ENCODE assay signal across 22 mouse cellular contexts in genomic region chr1:73952598-73952997, GRCm38 (mm10).
DNase-seq lines count a peak whose midpoint lies in the region; ATAC-seq and TF ChIP-seq lines count a peak whose summit lies in the region.
"Had no signal": no experiment of that assay in that cellular context is flagged by ENCODE, and none has a peak within 500 bp of the region (broad histone marks: within the 10 kb centered on the region; RNA-seq: fewer than 3 reads in every experiment).

No protein-coding gene starts in this region.

- no peak overlapping the region for H3ac ChIP-seq in myocyte (ENCODE audit: control insufficient read depth, insufficient read length)

- no peak overlapping the region for H3K4me3 ChIP-seq in heart, embryonic 12.5 days
- no peak overlapping the region for H3K4me3 ChIP-seq in heart, adult 2 months
- H3K4me3 ChIP-seq in heart, embryonic 16.5 days (ENCODE audit: low read length) = no peak overlapping the region
- H3K4me3 ChIP-seq in E14TG2a.4 (replicated peaks; ENCODE audit: low read length) = peak overlapping the region; percentile 46
- no peak overlapping the region for H3K4me3 ChIP-seq in myocyte
- H3K4me3 ChIP-seq: embryonic facial prominence, embryonic 15.5 days; erythroblast, embryonic 14.5 days; forebrain, embryonic 10.5 days had no signal

- DNase-seq in heart, adult 2 months = no peak
- no peak for DNase-seq in heart, postnatal 10 days
- DNase-seq in cerebellum, postnatal 4 days (ENCODE audit: low spot score in 2 of 2) = no peak
- no peak for DNase-seq in spleen, adult 18-20 months
- DNase-seq: adrenal gland, adult 8-10 months; adrenal gland, postnatal 36 days; cerebellum, adult 2 months; cerebellum, postnatal 10 days; embryo, embryonic 11 days had no signal

- H3K27me3 ChIP-seq in heart, embryonic 12.5 days (replicated peaks) = no peaks in the 10 kb centered on the region; the same call in 1 of the 2 replicates
- H3K27me3 ChIP-seq in heart, adult 2 months (ENCODE audit: control insufficient read depth, insufficient read depth, low read length) = no peaks in the 10 kb centered on the region
- no peaks in the 10 kb centered on the region for H3K27me3 ChIP-seq in heart, embryonic 16.5 days (ENCODE audit: control insufficient read depth, insufficient read depth, low read length)
- peaks cover 38% of the 10 kb centered on the region for H3K27me3 ChIP-seq in E14TG2a.4 (ENCODE audit: insufficient read depth, low read length)
- H3K27me3 ChIP-seq in myocyte (ENCODE audit: control insufficient read depth, insufficient read depth, insufficient read length) = no peaks in the 10 kb centered on the region
- H3K27me3 ChIP-seq: embryonic facial prominence, embryonic 15.5 days had no signal

- peaks cover 97% of the 10 kb centered on the region for H3K4me1 ChIP-seq in heart, embryonic 12.5 days (replicated peaks)
- peaks cover 43% of the 10 kb centered on the region for H3K4me1 ChIP-seq in heart, adult 2 months (ENCODE audit: control insufficient read depth, insufficient read depth, low read length)
- H3K4me1 ChIP-seq in heart, embryonic 16.5 days (ENCODE audit: control insufficient read depth, insufficient read depth, low read length) = peaks cover 86% of the 10 kb centered on the region
- H3K4me1 ChIP-seq in E14TG2a.4 (replicated peaks; ENCODE audit: low read depth, low read length) = peaks cover 50% of the 10 kb centered on the region

- no peak for TF ChIP-seq CTCF in heart, adult 2 months (IDR thresholded peaks at IDR 0.05)
- TF ChIP-seq CTCF in E14TG2a.4 (conservative IDR thresholded peaks at IDR 0.05; ENCODE audit: low read length) = no peak

- 84% methylated on average over 10 of the region's 10 CpGs for WGBS in heart, embryonic 12.5 days
- 77% methylated on average over 10 of the region's 10 CpGs for WGBS in heart, adult 2 months
- 81% methylated on average over 10 of the region's 10 CpGs for WGBS in heart, embryonic 16.5 days

- H3K9me3 ChIP-seq in heart, embryonic 12.5 days (replicated peaks) = no peaks in the 10 kb centered on the region
- no peaks in the 10 kb centered on the region for H3K9me3 ChIP-seq in heart, embryonic 16.5 days (replicated peaks; ENCODE audit: control insufficient read depth, low read length)
- no peaks in the 10 kb centered on the region for H3K9me3 ChIP-seq in E14TG2a.4 (ENCODE audit: low read length)
- H3K9me3 ChIP-seq: embryonic facial prominence, embryonic 15.5 days; forebrain, embryonic 10.5 days; G1E had no signal

- no peaks in the 10 kb centered on the region; the same call in 1 of the 2 replicates for H3K79me2 ChIP-seq in heart, adult 2 months (replicated peaks; ENCODE audit: control insufficient read depth, insufficient read depth, low read length)
- peaks cover 51% of the 10 kb centered on the region for H3K79me2 ChIP-seq in myocyte (ENCODE audit: control insufficient read depth, insufficient read depth)

- ATAC-seq in heart, embryonic 12.5 days (ENCODE audit: insufficient number of reproducible peaks, low FRiP score) = no peak
- ATAC-seq in heart, embryonic 16.5 days (replicated peaks; ENCODE audit: extremely low read depth, insufficient read depth, low FRiP score) = no peak
- ATAC-seq: forebrain, embryonic 14.5 days; hindbrain, embryonic 16.5 days; inflammation-experienced regulatory T-cells, adult 6 months; intestine, postnatal 0 days had no signal

- no peak overlapping the region for H3K4me2 ChIP-seq in heart, embryonic 12.5 days
- no peak overlapping the region for H3K4me2 ChIP-seq in heart, embryonic 16.5 days (ENCODE audit: low read depth, low read length)
- peak overlapping the region; percentile 65 for H3K4me2 ChIP-seq in myocyte (ENCODE audit: low read depth)
- H3K4me2 ChIP-seq: embryonic facial prominence, embryonic 15.5 days; heart, embryonic 11.5 days had no signal

- H3K27ac ChIP-seq in heart, embryonic 12.5 days (ENCODE audit: poor library complexity, severe bottlenecking) = no peak overlapping the region
- H3K27ac ChIP-seq in heart, adult 2 months = no peak overlapping the region; the same call in 1 of the 2 replicates
- no peak overlapping the region for H3K27ac ChIP-seq in heart, embryonic 16.5 days (ENCODE audit: low read length)
- H3K27ac ChIP-seq: embryonic facial prominence, embryonic 15.5 days; forebrain, embryonic 10.5 days had no signal

- peaks cover 52% of the 10 kb centered on the region for H3K36me3 ChIP-seq in heart, embryonic 12.5 days
- peaks cover 64% of the 10 kb centered on the region for H3K36me3 ChIP-seq in heart, adult 2 months (ENCODE audit: control insufficient read depth, insufficient read depth, low read length)
- peaks cover 45% of the 10 kb centered on the region for H3K36me3 ChIP-seq in heart, embryonic 16.5 days (ENCODE audit: control insufficient read depth, insufficient read depth)
- H3K36me3 ChIP-seq in E14TG2a.4 (ENCODE audit: insufficient read depth, low read length) (no peaks in the 10 kb centered on the region), myocyte (ENCODE audit: control insufficient read depth, insufficient read depth) (peaks cover 19% of the 10 kb centered on the region)
- H3K36me3 ChIP-seq: G1E had no signal

- H3K9ac ChIP-seq in heart, embryonic 12.5 days = peak overlapping the region; percentile 11; the same call in 1 of the 2 replicates
- H3K9ac ChIP-seq in heart, adult 2 months (ENCODE audit: low read depth, low read length) = no peak overlapping the region
- H3K9ac ChIP-seq in heart, embryonic 16.5 days (ENCODE audit: low read length) = peak overlapping the region; percentile 2
- H3K9ac ChIP-seq: embryonic facial prominence, embryonic 15.5 days had no signal

- no peak for TF ChIP-seq EP300 in heart, adult 2 months (IDR thresholded peaks at IDR 0.05; ENCODE audit: insufficient read depth, low read depth, low read length)

- no peak for TF ChIP-seq POLR2A in heart, adult 2 months (IDR thresholded peaks at IDR 0.05; ENCODE audit: insufficient read depth, low read depth, low read length)
- TF ChIP-seq POLR2A in myocyte (IDR thresholded peaks at IDR 0.05; ENCODE audit: insufficient read length, low read depth) = no peak

- intact Hi-C loops in heart, adult 2 months (cut with DNase I) = no loop called here
- intact Hi-C loops in heart, postnatal 10 days (cut with DNase I) = no loop called here

TF ChIP-seq in myocyte, 11 proteins besides CTCF, POLR2A, EP300 and RAD21:
- no peak for TF ChIP-seq TCF3 (IDR thresholded peaks at IDR 0.05; ENCODE audit: insufficient read length, low read depth)
